Mouse (Mus musculus): ENCODE measurements around the gene Ccdc6. TPM values are rescaled to one million over a fixed set of nuclear protein-coding genes. Genes with fewer than 3 reads are reported as not detected.
"Not testable (repeated sequence)": the region's sequence is repeated elsewhere in the genome, so short reads cannot be mapped to it uniquely, and the experiment has no call there.

Gene Ccdc6
- total RNA-seq, 2 experiments from 2014 or later, result 77.2 to 80.5 TPM

DNA sequence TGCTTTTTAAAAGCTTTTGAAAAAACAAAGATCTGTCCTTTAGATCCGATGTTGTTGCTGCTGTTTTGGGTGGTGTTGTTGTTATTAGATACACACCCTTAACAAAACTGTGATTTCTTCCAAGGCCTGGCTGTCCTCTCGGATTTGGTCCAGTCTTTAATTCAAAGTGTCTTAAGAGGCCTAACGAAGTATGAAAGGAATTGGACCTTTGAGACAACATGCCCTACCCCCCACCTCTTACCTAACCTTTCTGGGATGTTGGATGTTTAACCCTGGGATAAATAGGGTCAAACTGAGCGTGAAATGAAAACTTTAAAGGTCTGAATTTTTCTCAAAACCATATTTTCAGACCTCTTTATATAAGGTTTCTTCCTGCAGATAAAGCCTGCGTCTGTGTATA lies 124.0 kb downstream of the Ccdc6 start:
- no peak for DNase-seq

GRCm38 (mm10) chr10:70222231-70222630 lies 125.3 kb downstream of the Ccdc6 start:
- not testable (repeated sequence) for DNase-seq

GRCm38 (mm10) chr10:70224571-70224970 lies 127.7 kb downstream of the Ccdc6 start:
- no peak for DNase-seq

DNA sequence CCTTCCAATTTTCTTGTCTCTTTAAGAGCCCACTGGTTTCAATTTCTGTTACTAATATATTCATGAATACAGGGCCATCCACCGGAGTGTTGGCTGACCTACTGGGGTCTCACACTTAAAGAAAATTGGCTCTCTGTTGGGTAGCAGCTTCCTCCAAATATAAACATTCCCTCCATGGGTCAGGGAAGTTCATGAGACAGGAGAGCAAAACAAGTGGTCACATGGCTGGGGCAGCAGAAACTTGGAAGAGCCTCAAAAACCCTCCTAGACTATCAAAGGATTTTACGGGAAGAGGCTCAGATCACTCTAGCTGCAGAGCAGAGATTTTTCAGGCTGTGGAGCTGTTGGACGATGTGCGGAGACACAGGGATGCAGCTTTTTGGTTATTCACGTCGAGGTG lies 128.8 kb downstream of the Ccdc6 start:
- no peak for DNase-seq

DNA sequence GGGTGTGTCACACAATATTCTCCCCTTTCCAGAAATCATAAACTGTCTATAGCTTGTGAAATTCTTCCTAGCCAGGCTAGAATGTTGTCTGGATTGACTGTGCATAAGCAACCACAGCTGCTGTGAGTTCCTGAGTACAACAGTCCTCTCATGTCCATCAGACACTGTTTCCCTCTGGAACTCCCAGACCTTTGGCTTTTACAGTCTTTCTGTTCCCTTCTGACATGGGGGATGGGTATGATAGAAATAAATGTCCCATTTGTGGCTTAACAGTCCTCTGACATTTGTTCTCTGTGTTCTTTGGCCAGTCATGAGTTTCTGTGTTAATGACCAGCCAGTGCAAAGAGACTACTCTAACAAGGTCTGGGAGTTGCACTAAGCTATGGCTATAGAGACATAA lies 129.7 kb downstream of the Ccdc6 start:
- no peak for DNase-seq

- peak; percentile 46 for DNase-seq
These were observed 133.4 kb downstream of the Ccdc6 start for GRCm38 (mm10) chr10:70230352-70230751.

DNA sequence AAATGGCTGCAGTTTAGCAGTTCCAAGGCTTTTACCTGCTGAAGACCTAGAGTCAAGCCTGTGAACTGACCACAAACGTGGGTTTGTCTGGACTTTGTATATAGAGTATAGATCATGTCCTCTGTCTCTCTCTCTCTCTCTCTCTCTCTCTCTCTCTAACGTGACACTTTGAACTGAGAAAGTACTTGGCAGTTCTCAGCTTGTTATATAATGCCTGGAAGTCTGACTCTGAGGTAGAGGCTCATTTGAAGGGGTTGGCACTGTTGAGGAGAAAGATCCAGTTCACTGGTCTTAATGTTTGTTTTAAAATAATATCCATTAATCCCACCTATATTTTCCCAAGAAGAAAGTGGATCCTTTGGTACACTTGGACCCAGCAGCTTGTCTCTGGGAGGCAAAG lies 141.0 kb downstream of the Ccdc6 start:
- no peak for DNase-seq

Other genes starting within 250 kb of the Ccdc6 start
- gene Mrln, start 107.5 kb downstream of the Ccdc6 start, total RNA-seq (2021), result 100 to 1,000 TPM; 153 to 155 TPM
- gene Slc16a9, start 148.0 kb downstream of the Ccdc6 start, total RNA-seq (2021), result 1 to 10 TPM; 4.9 to 5.4 TPM